Mouse (Mus musculus): ENCODE data around the gene Garnl3. TPM values are rescaled to one million over a fixed set of nuclear protein-coding genes. Genes with fewer than 3 reads are reported as not detected.

Gene Garnl3
- total and polyA plus RNA-seq, 3 experiments = 2.3 to 3.8 (median 3.6) TPM

- Histone ChIP-seq H3K27me3 (ENCODE audit: control insufficient read depth, insufficient read depth, low read length) (no peaks in the 10 kb centered on the region), H3K36me3 (ENCODE audit: control insufficient read depth, insufficient read depth, low read length) (no peaks in the 10 kb centered on the region), H3K4me3 (no peak overlapping the region), H3K4me1 (ENCODE audit: control insufficient read depth, insufficient read depth, low read length) (no peaks in the 10 kb centered on the region), H3K27ac (no peak overlapping the region), H3K79me2 (replicated peaks; ENCODE audit: control insufficient read depth, insufficient read depth, low read length) (no peaks in the 10 kb centered on the region), H3K9ac (ENCODE audit: low read depth, low read length) (no peak overlapping the region)
- 53% methylated on average over 7 of the region's 7 CpGs for WGBS
- intact Hi-C loops (cut with DNase I) = no loop called here
- DNase-seq = peak in 1 of 2 experiments; percentile 65
- TF ChIP-seq EP300 (IDR thresholded peaks at IDR 0.05; ENCODE audit: insufficient read depth, low read depth, low read length) (peak; percentile 59; the same call in 1 of the 2 replicates), POLR2A (IDR thresholded peaks at IDR 0.05; ENCODE audit: insufficient read depth, low read depth, low read length) (no peak)
Measured at GRCm38 (mm10) chr2:33057514-33057913, 73.9 kb downstream of the Garnl3 start.

GRCm38 (mm10) chr2:33053966-33054365 lies 77.5 kb downstream of the Garnl3 start:
- Histone ChIP-seq H3K27me3 (ENCODE audit: control insufficient read depth, insufficient read depth, low read length) (no peaks in the 10 kb centered on the region), H3K36me3 (ENCODE audit: control insufficient read depth, insufficient read depth, low read length) (no peaks in the 10 kb centered on the region), H3K4me1 (ENCODE audit: control insufficient read depth, insufficient read depth, low read length) (no peaks in the 10 kb centered on the region), H3K4me3 (no peak overlapping the region), H3K27ac (no peak overlapping the region), H3K79me2 (replicated peaks; ENCODE audit: control insufficient read depth, insufficient read depth, low read length) (no peaks in the 10 kb centered on the region), H3K9ac (ENCODE audit: low read depth, low read length) (no peak overlapping the region)
- DNase-seq = no peak
- intact Hi-C loops (cut with DNase I) = no loop called here
- 52% methylated on average over 10 of the region's 10 CpGs for WGBS
- TF ChIP-seq EP300 (IDR thresholded peaks at IDR 0.05; ENCODE audit: insufficient read depth, low read depth, low read length) = no peak
- TF ChIP-seq CTCF (IDR thresholded peaks at IDR 0.05) = no peak
- no peak for TF ChIP-seq POLR2A (IDR thresholded peaks at IDR 0.05; ENCODE audit: insufficient read depth, low read depth, low read length)

GRCm38 (mm10) chr2:33047360-33047759 lies 84.1 kb downstream of the Garnl3 start:
- no peak overlapping the region for H3K4me3 ChIP-seq
- H3K79me2 ChIP-seq (replicated peaks; ENCODE audit: control insufficient read depth, insufficient read depth, low read length) = no peaks in the 10 kb centered on the region
- WGBS = 47% methylated on average over 3 of the region's 3 CpGs
- no peak overlapping the region for H3K9ac ChIP-seq (ENCODE audit: low read depth, low read length)
- no peaks in the 10 kb centered on the region for H3K27me3 ChIP-seq (ENCODE audit: control insufficient read depth, insufficient read depth, low read length)
- intact Hi-C loops (cut with DNase I) = no loop called here
- DNase-seq = no peak
- H3K27ac ChIP-seq = no peak overlapping the region
- TF ChIP-seq CTCF (IDR thresholded peaks at IDR 0.05) = no peak
- TF ChIP-seq POLR2A (IDR thresholded peaks at IDR 0.05; ENCODE audit: insufficient read depth, low read depth, low read length) = no peak
- no peak for TF ChIP-seq EP300 (IDR thresholded peaks at IDR 0.05; ENCODE audit: insufficient read depth, low read depth, low read length)
- no peaks in the 10 kb centered on the region for H3K36me3 ChIP-seq (ENCODE audit: control insufficient read depth, insufficient read depth, low read length)
- peaks cover 2% of the 10 kb centered on the region for H3K4me1 ChIP-seq (ENCODE audit: control insufficient read depth, insufficient read depth, low read length)

- H3K36me3 ChIP-seq (ENCODE audit: control insufficient read depth, insufficient read depth, low read length) = no peaks in the 10 kb centered on the region
- H3K27me3 ChIP-seq (ENCODE audit: control insufficient read depth, insufficient read depth, low read length) = no peaks in the 10 kb centered on the region
- H3K79me2 ChIP-seq (replicated peaks; ENCODE audit: control insufficient read depth, insufficient read depth, low read length) = no peaks in the 10 kb centered on the region
- no peak overlapping the region for H3K9ac ChIP-seq (ENCODE audit: low read depth, low read length)
- intact Hi-C loops (cut with DNase I) = no loop called here
- no peak for DNase-seq
- no peak overlapping the region for H3K27ac ChIP-seq
- H3K4me3 ChIP-seq = no peak overlapping the region
- TF ChIP-seq CTCF (IDR thresholded peaks at IDR 0.05) = no peak
- no peak for TF ChIP-seq POLR2A (IDR thresholded peaks at IDR 0.05; ENCODE audit: insufficient read depth, low read depth, low read length)
- no peak for TF ChIP-seq EP300 (IDR thresholded peaks at IDR 0.05; ENCODE audit: insufficient read depth, low read depth, low read length)
- peaks cover 2% of the 10 kb centered on the region for H3K4me1 ChIP-seq (ENCODE audit: control insufficient read depth, insufficient read depth, low read length)
- 72% methylated on average over 5 of the region's 5 CpGs for WGBS
Measured at GRCm38 (mm10) chr2:33046919-33047318, 84.5 kb downstream of the Garnl3 start.

DNA sequence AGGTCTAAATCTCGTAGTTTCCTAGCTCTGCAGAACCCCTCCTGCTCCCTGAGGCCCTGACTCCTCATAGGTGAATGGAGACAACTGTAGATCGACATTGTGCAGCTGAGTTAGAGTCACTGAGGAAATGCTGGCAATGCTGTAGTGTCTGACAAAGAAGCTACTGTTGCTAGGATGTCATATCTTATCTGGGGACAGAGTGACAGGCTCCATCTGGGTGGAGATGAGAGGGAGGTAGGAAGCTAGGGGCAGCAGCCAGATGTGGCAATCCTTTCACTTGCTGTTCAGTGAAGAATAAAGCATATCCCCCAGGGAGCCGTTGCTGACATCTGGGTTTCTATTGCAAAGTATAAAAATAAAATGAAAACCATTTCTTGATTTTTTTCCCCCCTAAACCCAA lies 85.6 kb downstream of the Garnl3 start:
- Histone ChIP-seq H3K4me1 (ENCODE audit: control insufficient read depth, insufficient read depth, low read length) (peaks cover 2% of the 10 kb centered on the region), H3K9ac (ENCODE audit: low read depth, low read length) (no peak overlapping the region), H3K27me3 (ENCODE audit: control insufficient read depth, insufficient read depth, low read length) (no peaks in the 10 kb centered on the region), H3K27ac (no peak overlapping the region), H3K79me2 (replicated peaks; ENCODE audit: control insufficient read depth, insufficient read depth, low read length) (no peaks in the 10 kb centered on the region), H3K36me3 (ENCODE audit: control insufficient read depth, insufficient read depth, low read length) (no peaks in the 10 kb centered on the region), H3K4me3 (no peak overlapping the region)
- TF ChIP-seq CTCF (IDR thresholded peaks at IDR 0.05) (no peak), EP300 (IDR thresholded peaks at IDR 0.05; ENCODE audit: insufficient read depth, low read depth, low read length) (no peak), POLR2A (IDR thresholded peaks at IDR 0.05; ENCODE audit: insufficient read depth, low read depth, low read length) (no peak)
- peak in 1 of 2 experiments; percentile 27 for DNase-seq
- WGBS = 43% methylated on average over 3 of the region's 3 CpGs
- intact Hi-C loops (cut with DNase I) = no loop called here

DNA sequence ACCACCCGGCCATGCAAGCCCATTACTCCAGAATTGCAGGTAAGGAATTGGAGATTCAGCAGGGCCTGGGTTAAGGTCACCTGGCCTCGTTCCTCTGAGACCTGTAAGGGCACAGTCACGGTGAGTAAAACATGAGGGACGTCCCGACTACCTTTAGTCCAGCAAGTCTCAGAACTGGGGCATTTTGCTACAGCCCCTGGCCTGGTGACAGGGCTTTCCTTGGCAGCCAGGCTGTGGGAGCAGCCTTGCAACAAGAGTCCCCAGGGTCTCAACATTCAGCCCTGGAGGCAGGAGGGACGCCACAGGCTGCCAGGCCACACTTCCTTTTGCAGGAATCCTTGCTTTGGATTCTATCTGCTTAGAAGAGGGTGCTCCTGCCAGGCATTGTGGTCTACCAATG lies 88.7 kb downstream of the Garnl3 start:
- H3K4me3 ChIP-seq = no peak overlapping the region
- TF ChIP-seq CTCF (IDR thresholded peaks at IDR 0.05) (no peak), POLR2A (IDR thresholded peaks at IDR 0.05; ENCODE audit: insufficient read depth, low read depth, low read length) (no peak), EP300 (IDR thresholded peaks at IDR 0.05; ENCODE audit: insufficient read depth, low read depth, low read length) (no peak)
- H3K27me3 ChIP-seq (ENCODE audit: control insufficient read depth, insufficient read depth, low read length) = no peaks in the 10 kb centered on the region
- no peaks in the 10 kb centered on the region for H3K36me3 ChIP-seq (ENCODE audit: control insufficient read depth, insufficient read depth, low read length)
- no peak overlapping the region for H3K9ac ChIP-seq (ENCODE audit: low read depth, low read length)
- no peak overlapping the region for H3K27ac ChIP-seq
- 80% methylated on average over 6 of the region's 6 CpGs for WGBS
- DNase-seq = no peak
- H3K4me1 ChIP-seq (ENCODE audit: control insufficient read depth, insufficient read depth, low read length) = peaks cover 2% of the 10 kb centered on the region
- intact Hi-C loops (cut with DNase I) = no loop called here
- no peaks in the 10 kb centered on the region for H3K79me2 ChIP-seq (replicated peaks; ENCODE audit: control insufficient read depth, insufficient read depth, low read length)
